In the genomic region with DNA sequence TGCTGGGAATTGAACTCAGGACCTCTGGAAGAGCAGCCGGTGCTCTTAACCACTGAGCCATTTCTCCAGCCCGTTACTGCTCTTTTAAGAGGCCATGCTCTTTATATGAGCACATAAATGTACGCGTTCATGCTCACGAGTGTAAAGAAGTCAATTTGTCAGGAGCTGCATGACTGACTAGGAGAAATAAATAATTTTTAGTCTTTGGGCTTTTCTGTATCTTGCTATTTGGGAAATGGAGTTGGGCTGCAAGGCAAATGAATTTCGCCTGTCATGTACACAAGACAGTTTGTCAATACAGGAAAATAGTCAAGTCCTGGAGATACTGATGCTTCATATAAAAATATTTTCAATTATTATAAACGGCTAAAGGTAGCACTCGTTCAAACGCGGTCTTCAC, we compare ENCODE assay signal across 9 mouse cellular contexts. TPM values are rescaled to one million over a fixed set of nuclear protein-coding genes. Genes with fewer than 3 reads are reported as not detected.
A peak's percentile ranks its signal among the peaks of the same experiment; 100 is the strongest.
DNase-seq lines count a peak whose midpoint lies in the region; ATAC-seq and TF ChIP-seq lines count a peak whose summit lies in the region.
"Had no signal": no experiment of that assay in that cellular context is flagged by ENCODE, and none has a peak within 500 bp of the region (broad histone marks: within the 10 kb centered on the region; RNA-seq: fewer than 3 reads in every experiment).

No protein-coding gene starts in this region.

- ATAC-seq in heart, postnatal 0 days (ENCODE audit: insufficient read depth, low read depth): no peak
- ATAC-seq in frontal cortex, adult (ENCODE audit: low TSS enrichment): no peak

- H3K27ac ChIP-seq in heart, postnatal 0 days (ENCODE audit: low read depth): peak overlapping the region; percentile 81
- H3K27ac ChIP-seq in hindbrain, embryonic 10.5 days: peak overlapping the region; percentile 95
- H3K27ac ChIP-seq in midbrain, embryonic 10.5 days (replicated peaks): peak overlapping the region; percentile 96

- no peak for TF ChIP-seq CTCF in heart, postnatal 0 days (IDR thresholded peaks at IDR 0.05; ENCODE audit: low read depth)

- peaks cover 5% of the 10 kb centered on the region; the same call in 1 of the 2 replicates for H3K4me1 ChIP-seq in heart, postnatal 0 days (ENCODE audit: control insufficient read depth, insufficient read depth)
- peaks cover 13% of the 10 kb centered on the region for H3K4me1 ChIP-seq in hindbrain, embryonic 10.5 days (replicated peaks)
- H3K4me1 ChIP-seq in midbrain, embryonic 10.5 days: peaks cover 10% of the 10 kb centered on the region

- no peaks in the 10 kb centered on the region for H3K9me3 ChIP-seq in heart, postnatal 0 days (replicated peaks; ENCODE audit: control insufficient read depth, low read length)
- no peaks in the 10 kb centered on the region for H3K9me3 ChIP-seq in hindbrain, embryonic 10.5 days
- no peaks in the 10 kb centered on the region for H3K9me3 ChIP-seq in midbrain, embryonic 10.5 days (replicated peaks)

- no peak for TF ChIP-seq EP300 in heart, postnatal 0 days (IDR thresholded peaks at IDR 0.05; ENCODE audit: low read depth)

- H3K36me3 ChIP-seq in heart, postnatal 0 days (replicated peaks; ENCODE audit: control insufficient read depth, insufficient read depth, low read length): peaks cover 19% of the 10 kb centered on the region; the same call in 1 of the 2 replicates
- H3K36me3 ChIP-seq in hindbrain, embryonic 10.5 days: peaks cover 32% of the 10 kb centered on the region
- H3K36me3 ChIP-seq in midbrain, embryonic 10.5 days: peaks cover 33% of the 10 kb centered on the region

- peak overlapping the region; percentile 67 for H3K9ac ChIP-seq in heart, postnatal 0 days (replicated peaks; ENCODE audit: low read depth, low read length)

- DNase-seq in heart, postnatal 0 days (ENCODE audit: low spot score): no peak
- DNase-seq in heart, adult 8-10 months (ENCODE audit: low spot score): no peak
- DNase-seq in adipocyte (ENCODE audit: low spot score): peak; percentile 2
- no peak for DNase-seq in hindbrain, embryonic 10.5 days (ENCODE audit: low spot score)
- no peak for DNase-seq in midbrain, embryonic 10.5 days (ENCODE audit: low spot score)
- no peak for DNase-seq in urinary bladder, postnatal 14 days (ENCODE audit: low spot score)
- no peak for DNase-seq in adrenal gland, postnatal 25 days

- H3K4me3 ChIP-seq in heart, postnatal 0 days (ENCODE audit: low read depth, low read length): peak overlapping the region; percentile 60
- H3K4me3 ChIP-seq in hindbrain, embryonic 10.5 days: peak overlapping the region; percentile 59
- H3K4me3 ChIP-seq in midbrain, embryonic 10.5 days: peak overlapping the region; percentile 71

- H3K27me3 ChIP-seq in heart, postnatal 0 days (ENCODE audit: control insufficient read depth, insufficient read depth, low read length): no peaks in the 10 kb centered on the region
- H3K27me3 ChIP-seq in hindbrain, embryonic 10.5 days (ENCODE audit: insufficient read depth, poor library complexity, severe bottlenecking): no peaks in the 10 kb centered on the region
- H3K27me3 ChIP-seq in midbrain, embryonic 10.5 days (ENCODE audit: low read depth, poor library complexity, severe bottlenecking): no peaks in the 10 kb centered on the region
- H3K27me3 ChIP-seq: Patski had no signal

- WGBS in heart, postnatal 0 days: 46% methylated on average over 10 of the region's 10 CpGs
- 54% methylated on average over 10 of the region's 10 CpGs for WGBS in hindbrain, embryonic 10.5 days
- 59% methylated on average over 10 of the region's 10 CpGs for WGBS in midbrain, embryonic 10.5 days

- H3K4me2 ChIP-seq in heart, postnatal 0 days (ENCODE audit: low read depth, low read length): peak overlapping the region; percentile 62

RNA-seq across cellular contexts. Expression of a gene that starts 0.8 kb away (rescaled TPM):
- 2.0 and 3.2 TPM in 2 replicates for total RNA-seq in heart, postnatal 0 days (2014; rRNA removed; ENCODE audit: low replicate concordance)
- polyA plus RNA-seq in heart, postnatal 0 days (2015; fragmentation: Nextera tagmentation; extraction: Ambion mirVana): 5.4 and 5.5 TPM in 2 replicates
- total RNA-seq in heart, adult 8-10 months (2022): 1 to 10 TPM; 5.8 to 6.5 (median 6.0) TPM
- polyA plus RNA-seq in hindbrain, embryonic 10.5 days (2016; fragmentation: Nextera tagmentation; extraction: Ambion mirVana): 10.1 and 12.1 TPM in 2 replicates
- polyA plus RNA-seq in midbrain, embryonic 10.5 days (2016; fragmentation: Nextera tagmentation; extraction: Ambion mirVana): 12.7 and 15.8 TPM in 2 replicates
- total RNA-seq in adrenal gland, postnatal 25 days (2021): 13.5 and 15.1 TPM in 2 replicates

RNA-seq across cellular contexts. Expression of a gene that starts 30.7 kb away (rescaled TPM):
- 38.3 and 39.3 TPM in 2 replicates for total RNA-seq in heart, postnatal 0 days (2014; rRNA removed; ENCODE audit: low replicate concordance)
- polyA plus RNA-seq in heart, postnatal 0 days (2015; fragmentation: Nextera tagmentation; extraction: Ambion mirVana): 9.5 and 13.6 TPM in 2 replicates
- 10 to 100 TPM; 16.9 to 27.9 (median 21.5) TPM for total RNA-seq in heart, adult 8-10 months (2022)
- 18.0 and 27.0 TPM in 2 replicates for polyA plus RNA-seq in hindbrain, embryonic 10.5 days (2016; fragmentation: Nextera tagmentation; extraction: Ambion mirVana)
- 22.8 and 23.3 TPM in 2 replicates for polyA plus RNA-seq in midbrain, embryonic 10.5 days (2016; fragmentation: Nextera tagmentation; extraction: Ambion mirVana)
- 10.1 and 10.4 TPM in 2 replicates for total RNA-seq in adrenal gland, postnatal 25 days (2021)

RNA-seq across cellular contexts. Expression of a gene that starts 45.1 kb away (rescaled TPM):
- 2.5 and 5.3 TPM in 2 replicates for total RNA-seq in heart, postnatal 0 days (2014; rRNA removed; ENCODE audit: low replicate concordance)
- polyA plus RNA-seq in heart, postnatal 0 days (2015; fragmentation: Nextera tagmentation; extraction: Ambion mirVana): 2.5 and 3.0 TPM in 2 replicates
- 1 to 10 TPM; 3.8 to 9.5 (median 6.4) TPM for total RNA-seq in heart, adult 8-10 months (2022)
- 4.8 and 4.9 TPM in 2 replicates for polyA plus RNA-seq in hindbrain, embryonic 10.5 days (2016; fragmentation: Nextera tagmentation; extraction: Ambion mirVana)
- 5.4 and 7.3 TPM in 2 replicates for polyA plus RNA-seq in midbrain, embryonic 10.5 days (2016; fragmentation: Nextera tagmentation; extraction: Ambion mirVana)
- 6.8 and 7.7 TPM in 2 replicates for total RNA-seq in adrenal gland, postnatal 25 days (2021)

RNA-seq across cellular contexts. Expression of a gene that starts 46.7 kb away (rescaled TPM):
- total RNA-seq in heart, postnatal 0 days (2014; rRNA removed; ENCODE audit: low replicate concordance): 7.5 and 12.8 TPM in 2 replicates
- 6.5 and 7.7 TPM in 2 replicates for polyA plus RNA-seq in heart, postnatal 0 days (2015; fragmentation: Nextera tagmentation; extraction: Ambion mirVana)
- total RNA-seq in heart, adult 8-10 months (2022): 1 to 10 TPM; 8.4 to 9.3 (median 8.6) TPM
- polyA plus RNA-seq in hindbrain, embryonic 10.5 days (2016; fragmentation: Nextera tagmentation; extraction: Ambion mirVana): 8.5 and 12.2 TPM in 2 replicates
- 10.6 and 12.8 TPM in 2 replicates for polyA plus RNA-seq in midbrain, embryonic 10.5 days (2016; fragmentation: Nextera tagmentation; extraction: Ambion mirVana)
- total RNA-seq in adrenal gland, postnatal 25 days (2021): 12.6 and 15.2 TPM in 2 replicates
